Mouse (Mus musculus) embryonic fibroblast, embryonic 13.5 days (primary cell): ENCODE data around the gene Dynlt1b.
"Not testable (repeated sequence)": the region's sequence is repeated elsewhere in the genome, so short reads cannot be mapped to it uniquely, and the experiment has no call there.

Experiments
- CTCF ChIP-seq: IDR thresholded peaks from 2 replicates; pipeline ENCODE4 v1.5.1; 2011; ENCODE audit warnings: mild to moderate bottlenecking, control low read depth, low read length, moderate library complexity, borderline replicate concordance; ENCODE audit not compliant: insufficient read depth
- POLR2A ChIP-seq: IDR thresholded peaks from 2 replicates; pipeline ENCODE4 v1.6.1; 2011; ENCODE audit warnings: low read depth, mild to moderate bottlenecking, control low read depth, low read length, moderate library complexity

DNA sequence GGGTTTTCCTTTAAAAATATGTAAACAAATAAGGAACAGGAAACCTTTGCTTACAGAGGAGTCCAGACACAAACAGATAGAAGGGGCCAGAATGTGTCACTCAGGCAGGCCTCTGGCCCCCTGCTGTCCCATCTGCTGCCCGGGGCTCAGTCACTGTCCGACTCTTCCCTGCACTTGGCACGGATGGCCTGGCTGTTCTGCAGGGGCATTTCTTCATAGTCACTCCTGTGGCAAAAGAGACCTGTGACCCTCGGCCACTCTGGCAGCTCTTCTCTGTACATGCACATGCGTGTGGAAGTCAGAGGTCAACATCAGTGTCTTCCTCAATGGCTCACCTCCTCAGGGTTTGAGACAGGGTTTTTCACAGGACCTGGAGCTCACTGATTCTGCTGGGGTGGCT lies 11.3 kb downstream of the Dynlt1b start:
- TF ChIP-seq POLR2A, CTCF: not testable (repeated sequence)
